Mouse (Mus musculus): ENCODE data around the gene Cpm. TPM values are rescaled to one million over a fixed set of nuclear protein-coding genes. Genes with fewer than 3 reads are reported as not detected.
"Not testable (repeated sequence)": the region's sequence is repeated elsewhere in the genome, so short reads cannot be mapped to it uniquely, and the experiment has no call there.

Cpm gene
- total RNA-seq, 2 experiments from 2014 or later, result 2.8 to 3.6 TPM

- DNase-seq, result no peak
Observed at GRCm38 (mm10) chr10:117704964-117705335, 75.7 kb downstream of the Cpm start.

DNA sequence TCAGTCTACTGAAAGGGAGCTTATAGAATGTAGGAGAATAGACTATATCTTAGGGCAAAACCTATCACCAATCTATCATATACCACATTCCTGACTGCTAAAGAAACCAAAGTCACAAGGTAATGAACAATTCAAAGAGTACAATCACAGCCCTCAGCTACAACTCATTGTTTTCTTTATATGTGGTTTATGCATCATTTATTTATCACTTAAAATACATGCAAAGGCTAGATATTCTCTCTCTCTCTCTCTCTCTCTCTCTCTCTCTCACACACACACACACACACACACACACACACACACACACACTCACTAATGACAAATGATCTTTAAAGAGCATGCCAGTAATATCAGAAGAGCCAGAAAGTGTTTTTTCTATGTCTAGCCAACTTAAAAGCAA, 76.5 kb downstream of the Cpm start:
- no peak for DNase-seq

GRCm38 (mm10) chr10:117706440-117706839, 77.1 kb downstream of the Cpm start:
- DNase-seq, result no peak

DNA sequence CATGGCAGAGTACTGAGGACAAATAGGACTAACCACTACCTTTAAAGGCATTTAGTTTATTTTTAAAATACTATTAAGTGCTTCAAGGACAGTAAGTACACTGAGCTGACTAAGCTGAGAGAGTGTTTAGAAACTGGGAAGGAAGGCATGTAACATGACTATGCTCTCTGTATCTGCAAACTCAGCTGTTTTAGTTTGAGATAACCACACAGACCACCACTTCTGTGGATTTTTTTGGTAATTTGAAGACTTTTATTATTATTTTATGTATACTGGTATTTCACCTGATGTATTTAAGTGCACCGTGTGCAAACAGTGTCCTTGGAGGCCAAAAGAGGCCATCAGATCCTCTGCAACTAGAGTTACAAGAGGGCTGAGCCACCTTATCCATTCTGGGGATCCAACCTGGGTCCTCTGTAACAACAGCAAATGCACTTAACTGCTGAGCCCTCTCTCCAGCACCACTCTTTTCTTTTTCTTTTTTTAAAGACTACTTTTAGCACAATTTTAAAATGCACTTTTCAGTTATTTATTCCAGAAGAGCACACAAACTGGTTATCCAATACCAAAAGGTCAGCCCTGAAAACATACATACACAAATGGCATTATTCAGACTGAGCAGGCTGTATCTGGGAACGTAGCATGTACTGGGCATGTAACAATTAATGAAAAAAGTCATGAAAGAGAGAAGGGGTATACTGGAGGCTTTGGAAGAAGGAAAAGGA, 78.0 kb downstream of the Cpm start:
- no peak for DNase-seq

GRCm38 (mm10) chr10:117708376-117708775, 79.1 kb downstream of the Cpm start:
- no peak for DNase-seq

DNA sequence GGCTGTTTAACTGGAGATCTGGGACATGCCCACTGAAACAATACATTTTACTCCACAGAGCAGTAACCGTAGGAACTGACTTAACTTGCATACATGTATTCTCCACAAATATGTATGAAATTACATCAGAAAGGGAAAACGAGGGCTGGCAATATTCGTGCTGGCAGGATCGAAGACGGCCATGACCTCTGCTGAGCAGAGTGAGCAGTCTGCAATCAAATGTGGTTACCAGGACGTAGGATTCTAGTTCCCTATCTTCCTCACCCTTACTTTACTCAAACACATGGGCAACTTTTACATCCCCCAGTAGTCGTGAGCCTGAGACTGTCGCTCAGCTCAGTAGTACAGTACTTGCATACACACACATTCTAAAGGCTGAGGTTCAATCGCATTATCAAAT, 79.6 kb downstream of the Cpm start:
- no peak for DNase-seq

DNA sequence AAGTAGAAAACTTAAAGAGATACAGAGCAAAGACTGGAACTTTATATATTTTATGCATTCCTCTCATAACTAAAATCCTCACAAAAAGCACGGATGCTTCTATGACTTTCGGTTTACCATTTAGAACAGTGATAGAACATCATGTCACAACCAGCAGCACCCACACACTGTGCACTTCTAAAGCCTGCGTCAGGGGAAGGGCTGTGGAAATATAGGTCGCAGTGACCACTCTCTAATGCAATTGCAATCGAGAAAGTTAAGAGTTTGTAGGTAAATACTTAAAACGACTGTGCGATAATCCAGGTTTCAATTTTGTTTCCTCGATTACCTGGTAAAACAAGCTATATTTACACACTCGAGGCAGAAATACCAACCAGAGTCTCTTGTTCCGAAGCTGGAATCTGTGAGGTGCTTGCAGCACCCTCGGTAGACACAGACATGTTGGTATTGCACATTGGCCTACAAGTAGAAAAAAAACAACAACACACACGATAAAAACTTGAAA, 80.1 kb downstream of the Cpm start:
- no peak for DNase-seq

DNA sequence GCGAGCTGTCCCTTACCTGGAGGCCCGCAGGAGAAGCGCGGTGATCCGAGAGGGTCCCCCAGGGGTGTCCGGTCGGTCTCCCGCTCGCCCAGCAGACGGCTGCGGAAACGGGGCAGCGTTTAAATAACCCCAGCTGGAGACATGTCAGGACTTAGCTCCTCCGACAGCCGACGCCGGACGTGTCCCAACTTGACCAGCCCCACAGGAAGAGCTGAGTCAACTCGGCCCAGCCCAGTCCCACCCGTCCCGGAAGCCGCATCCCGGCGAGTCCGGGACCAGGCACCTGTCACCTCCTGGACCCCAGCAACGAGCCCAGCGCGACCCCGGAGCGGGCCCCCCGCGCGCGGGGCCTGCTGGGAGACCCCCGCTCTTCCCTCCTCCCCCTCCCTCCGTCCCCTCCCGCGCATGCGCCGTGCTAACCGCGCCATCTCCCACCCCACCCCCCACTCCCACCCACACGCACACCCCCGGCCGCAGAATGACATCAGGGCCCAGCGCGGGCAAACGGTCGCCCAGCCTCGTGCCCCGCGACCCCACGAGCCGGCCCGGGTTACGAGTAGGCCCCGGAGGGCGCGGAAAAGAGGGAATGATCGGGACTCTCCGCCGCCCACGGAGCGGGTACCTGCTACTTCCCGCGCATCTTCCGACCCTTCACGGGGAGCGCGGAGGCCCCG, 80.8 kb downstream of the Cpm start:
- DNase-seq, result peak; percentile 84

GRCm38 (mm10) chr10:117710604-117711141, 81.4 kb downstream of the Cpm start, which contains the start of gene Mdm2:
Gene Mdm2, minus strand, starts transcription at chr10:117710758.
- DNase-seq, result peak; percentile 99

- DNase-seq, result no peak
Observed at GRCm38 (mm10) chr10:117711408-117711807, 82.1 kb downstream of the Cpm start.

DNA sequence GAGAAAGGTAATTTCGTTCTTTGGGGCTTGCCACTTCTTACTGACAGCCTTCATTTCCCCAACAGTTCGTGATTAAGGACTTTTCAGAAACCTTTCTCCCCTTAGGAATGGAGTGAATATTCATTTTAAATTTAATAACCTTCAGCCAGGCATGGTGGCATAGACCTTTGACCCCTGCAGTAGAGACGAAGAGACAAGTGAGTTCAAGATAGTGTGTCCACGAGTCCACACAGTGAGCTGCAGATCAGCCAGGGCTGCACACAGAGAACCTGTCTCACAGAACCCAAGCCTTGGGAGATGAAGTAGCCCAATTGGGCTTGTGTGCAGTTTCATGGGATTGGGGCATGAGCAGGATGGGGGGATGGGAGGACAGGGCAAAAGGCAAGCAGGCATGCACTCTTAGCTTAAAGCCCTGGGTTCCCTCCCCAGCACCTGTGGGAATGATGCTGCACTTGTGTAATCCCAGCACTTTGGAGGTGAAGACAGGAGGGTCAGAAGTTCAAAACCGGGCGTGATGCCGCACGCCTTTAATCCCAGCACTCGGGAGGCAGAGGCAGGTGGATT, 83.0 kb downstream of the Cpm start:
- no peak for DNase-seq

DNA sequence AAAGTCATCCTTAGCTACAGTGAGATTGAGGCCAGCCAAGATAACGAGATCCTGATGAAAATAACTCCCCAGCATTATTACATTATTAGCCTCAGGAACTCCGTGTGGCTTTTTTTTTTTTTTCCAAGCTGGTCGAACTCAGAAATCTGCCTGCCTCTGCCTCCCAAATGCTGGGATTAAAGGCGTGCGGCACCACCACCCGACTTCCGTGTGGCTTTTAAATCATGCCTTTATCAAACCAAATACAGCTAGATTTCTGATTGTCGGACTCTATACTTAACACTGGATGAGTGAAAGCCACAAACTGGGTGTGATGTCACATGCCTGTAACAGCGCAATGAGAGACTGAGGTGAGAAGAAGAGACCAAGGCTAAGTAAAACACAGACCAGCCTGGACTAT, 83.6 kb downstream of the Cpm start:
- DNase-seq, result no peak

- no peak for DNase-seq
Observed at GRCm38 (mm10) chr10:117713466-117713865, 84.2 kb downstream of the Cpm start.

DNA sequence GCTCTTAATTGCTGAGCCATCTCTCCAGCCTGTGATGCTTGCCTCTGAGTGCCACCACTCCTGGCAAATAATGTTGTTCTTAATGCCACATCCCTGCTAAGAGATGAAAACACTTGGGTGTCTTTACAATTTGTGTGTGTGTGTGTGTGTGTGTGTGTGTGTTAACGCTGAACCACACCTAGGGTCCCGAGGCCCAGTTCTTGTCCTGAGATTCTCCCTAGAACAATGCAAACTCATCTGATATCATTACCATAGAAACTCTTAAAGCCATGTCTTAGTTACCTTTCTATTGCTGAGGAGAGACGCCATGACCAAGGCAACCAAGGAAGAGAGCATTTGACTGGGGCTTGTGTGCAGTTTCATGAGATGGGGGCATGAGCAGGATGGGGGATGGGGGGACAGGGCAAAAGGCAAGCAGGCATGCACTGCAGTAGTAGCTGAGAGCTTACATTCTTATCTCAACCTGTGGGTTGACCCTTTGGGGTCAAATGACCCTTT, 84.8 kb downstream of the Cpm start:
- DNase-seq, result no peak

GRCm38 (mm10) chr10:117714928-117715500, 85.7 kb downstream of the Cpm start:
- DNase-seq, result no peak

GRCm38 (mm10) chr10:117715654-117716053, 86.4 kb downstream of the Cpm start:
- DNase-seq, result not testable (repeated sequence)

- no peak for DNase-seq
Observed at GRCm38 (mm10) chr10:117716686-117717085, 87.4 kb downstream of the Cpm start.

DNA sequence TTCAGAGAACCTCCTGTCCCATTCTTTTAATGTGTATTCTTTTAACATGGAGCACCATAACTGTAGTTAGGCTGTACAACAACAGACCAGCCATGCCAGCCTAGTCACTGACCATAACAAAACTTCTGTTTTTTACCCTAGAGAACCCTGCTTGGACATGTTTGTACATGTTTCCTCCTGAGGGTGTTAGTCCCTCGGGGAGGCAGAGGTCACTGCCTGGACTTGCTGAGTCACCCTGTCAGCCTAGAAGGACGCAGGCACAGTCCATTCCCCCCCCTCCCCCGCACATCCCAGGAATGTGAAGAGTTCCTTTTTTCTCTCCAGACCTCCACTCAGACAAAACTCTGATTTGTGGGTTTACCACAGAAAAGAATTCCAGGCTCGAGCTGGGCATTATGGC, 88.3 kb downstream of the Cpm start:
- peak; percentile 43 for DNase-seq

DNA sequence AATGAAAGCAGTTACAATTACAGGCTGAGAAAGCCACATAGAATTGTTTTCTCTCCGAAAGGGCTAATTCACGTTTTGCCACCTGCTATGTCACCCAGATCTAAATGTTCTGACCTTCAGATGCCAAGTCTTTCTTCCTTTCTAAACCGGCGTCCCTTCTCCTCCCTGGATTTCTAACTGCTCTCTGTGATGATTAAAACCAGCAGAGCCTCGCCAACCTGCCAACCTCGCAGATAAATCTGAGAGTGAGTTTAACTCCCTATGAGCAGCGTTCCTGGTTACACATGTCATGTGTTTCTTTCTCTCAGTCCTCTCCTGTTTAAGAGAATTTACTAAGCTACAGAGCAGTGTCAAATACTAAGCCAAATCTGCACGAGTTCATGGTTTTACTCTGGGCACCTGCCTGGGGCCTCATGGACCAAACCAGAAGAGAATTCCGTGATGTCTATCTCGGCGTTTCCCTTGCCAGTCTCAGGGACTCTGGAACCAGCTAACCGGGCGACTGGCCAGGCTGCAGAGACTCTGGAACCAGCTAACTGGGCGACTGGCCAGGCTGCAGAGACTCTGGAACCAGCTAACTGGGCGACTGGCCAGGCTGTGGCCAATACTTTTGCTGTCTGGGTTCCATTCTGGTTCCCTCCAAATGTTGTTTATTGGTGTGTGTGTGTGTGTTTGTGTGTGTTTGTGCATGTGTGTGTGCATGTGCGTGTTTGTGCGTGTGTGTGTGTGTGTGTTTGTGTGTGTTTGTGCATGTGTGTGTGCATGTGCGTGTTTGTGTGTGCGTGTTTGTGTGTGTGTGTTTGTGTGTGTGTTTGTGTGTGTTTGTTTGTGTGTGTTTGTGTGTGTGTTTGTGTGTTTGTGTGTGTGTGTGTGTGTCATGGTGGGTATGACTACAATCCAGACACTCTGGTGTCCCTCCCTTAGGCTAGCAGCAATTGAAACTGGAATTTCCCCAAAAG, 89.1 kb downstream of the Cpm start:
- DNase-seq, result peak; percentile 66

GRCm38 (mm10) chr10:117724136-117724718, 94.9 kb downstream of the Cpm start:
- DNase-seq, result no peak

DNA sequence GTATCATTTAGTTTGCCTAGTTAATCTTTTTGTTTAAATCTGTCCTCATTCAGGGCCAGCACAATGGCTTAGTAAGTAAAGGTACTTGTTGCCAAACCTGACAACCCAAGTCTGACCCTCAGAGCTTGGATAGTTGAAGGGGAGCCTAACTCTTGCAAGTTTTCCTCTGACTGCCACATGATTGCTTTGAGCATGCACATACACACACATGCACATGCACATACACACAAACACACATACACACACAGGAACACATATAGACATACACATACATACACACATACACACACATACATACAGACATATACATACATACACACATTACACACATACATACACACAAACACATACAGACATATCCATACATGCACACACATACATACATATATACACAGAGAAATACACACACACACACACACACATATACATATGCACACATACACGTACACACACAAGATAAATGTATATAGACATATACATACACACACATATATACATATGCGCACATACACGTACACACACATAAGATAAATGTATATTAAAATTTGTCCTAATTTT, 95.6 kb downstream of the Cpm start:
- no peak for DNase-seq
